Mouse (Mus musculus): ENCODE measurements at regions not wholly inside any gene's neighbourhood (a gene's known extent, or its start where the extent isn't known, plus 50 kb on each side); places are given as distances from the start of the nearest gene placed in this dataset.
"Not testable (repeated sequence)": the region's sequence is repeated elsewhere in the genome, so short reads cannot be mapped to it uniquely, and the experiment has no call there.

GRCm38 (mm10) chr15:43650818-43651500 is 3516.8 kb downstream of the 9330182O14Rik start:
- no peak for ATAC-seq (ENCODE audit: low FRiP score)
- 87% methylated on average over 2 of the region's 2 CpGs for WGBS
- no peak overlapping the region for H3K9ac ChIP-seq (ENCODE audit: low read length)
- no peak overlapping the region for H3K4me2 ChIP-seq
- no peaks in the 10 kb centered on the region for H3K27me3 ChIP-seq (ENCODE audit: control insufficient read depth, insufficient read depth, low read length)
- no peak overlapping the region for H3K4me3 ChIP-seq (ENCODE audit: low read depth, low read length)
- no peak for DNase-seq (ENCODE audit: low spot score, missing footprints)
- no peaks in the 10 kb centered on the region for H3K9me3 ChIP-seq (ENCODE audit: control insufficient read depth, low read length)
- H3K4me1 ChIP-seq (ENCODE audit: control insufficient read depth, insufficient read depth, low read length), result no peaks in the 10 kb centered on the region
- no peak overlapping the region for H3K27ac ChIP-seq (ENCODE audit: low read depth, low read length)
- H3K36me3 ChIP-seq (ENCODE audit: control insufficient read depth, insufficient read depth, low read length), result no peaks in the 10 kb centered on the region

DNA sequence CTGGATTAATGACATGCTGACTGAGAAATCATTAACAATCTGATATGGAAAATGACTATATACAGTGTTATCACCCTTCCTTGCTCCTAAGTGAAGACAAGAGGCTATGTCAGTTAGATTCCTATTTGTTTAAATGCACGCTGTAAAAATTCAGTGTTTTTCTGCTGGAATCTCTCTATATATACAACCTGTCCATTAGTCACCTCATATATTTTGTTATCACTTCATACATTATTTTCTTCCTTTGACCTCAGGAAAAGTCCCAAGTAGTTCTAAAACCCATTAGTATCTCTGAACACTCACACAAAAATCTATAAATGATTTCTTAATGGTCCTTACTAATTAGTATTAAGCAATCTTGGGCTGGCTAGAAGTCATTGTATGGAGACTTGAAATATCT is 3529.5 kb downstream of the 9330182O14Rik start:
- ATAC-seq (ENCODE audit: low FRiP score) (no peak), DNase-seq (ENCODE audit: low spot score, missing footprints) (no peak)
- Histone ChIP-seq H3K9ac (ENCODE audit: low read length) (no peak overlapping the region), H3K4me2 (no peak overlapping the region), H3K36me3 (ENCODE audit: control insufficient read depth, insufficient read depth, low read length) (no peaks in the 10 kb centered on the region), H3K27me3 (ENCODE audit: control insufficient read depth, insufficient read depth, low read length) (no peaks in the 10 kb centered on the region), H3K27ac (ENCODE audit: low read depth, low read length) (no peak overlapping the region), H3K4me3 (ENCODE audit: low read depth, low read length) (no peak overlapping the region), H3K9me3 (ENCODE audit: control insufficient read depth, low read length) (no peaks in the 10 kb centered on the region), H3K4me1 (ENCODE audit: control insufficient read depth, insufficient read depth, low read length) (no peaks in the 10 kb centered on the region)
- WGBS, result 73% methylated on average over 1 of the region's 1 CpGs

GRCm38 (mm10) chr15:43678844-43679243 is 3544.7 kb downstream of the 9330182O14Rik start:
- no peak overlapping the region for H3K9ac ChIP-seq (ENCODE audit: low read length)
- no peaks in the 10 kb centered on the region for H3K36me3 ChIP-seq (ENCODE audit: control insufficient read depth, insufficient read depth, low read length)
- no peak for ATAC-seq (ENCODE audit: low FRiP score)
- DNase-seq (ENCODE audit: low spot score, missing footprints), result no peak
- no peaks in the 10 kb centered on the region for H3K4me1 ChIP-seq (ENCODE audit: control insufficient read depth, insufficient read depth, low read length)
- H3K9me3 ChIP-seq (ENCODE audit: control insufficient read depth, low read length), result no peaks in the 10 kb centered on the region
- H3K27ac ChIP-seq (ENCODE audit: low read depth, low read length), result no peak overlapping the region
- H3K4me2 ChIP-seq, result no peak overlapping the region
- 62% methylated on average over 1 of the region's 1 CpGs for WGBS
- no peak overlapping the region for H3K4me3 ChIP-seq (ENCODE audit: low read depth, low read length)
- no peaks in the 10 kb centered on the region for H3K27me3 ChIP-seq (ENCODE audit: control insufficient read depth, insufficient read depth, low read length)

GRCm38 (mm10) chr15:43682176-43682575 is 3548.0 kb downstream of the 9330182O14Rik start:
- no peak overlapping the region for H3K9ac ChIP-seq (ENCODE audit: low read length)
- DNase-seq (ENCODE audit: low spot score, missing footprints) (no peak), ATAC-seq (ENCODE audit: low FRiP score) (no peak)
- no peak overlapping the region for H3K27ac ChIP-seq (ENCODE audit: low read depth, low read length)
- no peaks in the 10 kb centered on the region for H3K36me3 ChIP-seq (ENCODE audit: control insufficient read depth, insufficient read depth, low read length)
- WGBS, result 83% methylated on average over 2 of the region's 2 CpGs
- H3K4me1 ChIP-seq (ENCODE audit: control insufficient read depth, insufficient read depth, low read length), result no peaks in the 10 kb centered on the region
- H3K9me3 ChIP-seq (ENCODE audit: control insufficient read depth, low read length), result no peaks in the 10 kb centered on the region
- no peak overlapping the region for H3K4me2 ChIP-seq
- H3K27me3 ChIP-seq (ENCODE audit: control insufficient read depth, insufficient read depth, low read length), result no peaks in the 10 kb centered on the region
- no peak overlapping the region for H3K4me3 ChIP-seq (ENCODE audit: low read depth, low read length)

GRCm38 (mm10) chr15:43691998-43692397 is 3557.8 kb downstream of the 9330182O14Rik start:
- not testable (repeated sequence) for H3K4me2 ChIP-seq; DNase-seq (ENCODE audit: low spot score, missing footprints); ATAC-seq (ENCODE audit: low FRiP score); H3K4me3 ChIP-seq (ENCODE audit: low read depth, low read length); H3K36me3 ChIP-seq (ENCODE audit: control insufficient read depth, insufficient read depth, low read length); H3K9ac ChIP-seq (ENCODE audit: low read length); H3K27me3 ChIP-seq (ENCODE audit: control insufficient read depth, insufficient read depth, low read length); H3K27ac ChIP-seq (ENCODE audit: low read depth, low read length); H3K4me1 ChIP-seq (ENCODE audit: control insufficient read depth, insufficient read depth, low read length); H3K9me3 ChIP-seq (ENCODE audit: control insufficient read depth, low read length)

GRCm38 (mm10) chr15:43695451-43695850 is 3561.3 kb downstream of the 9330182O14Rik start:
- Histone ChIP-seq H3K9ac (ENCODE audit: low read length) (no peak overlapping the region), H3K27ac (ENCODE audit: low read depth, low read length) (no peak overlapping the region), H3K27me3 (ENCODE audit: control insufficient read depth, insufficient read depth, low read length) (no peaks in the 10 kb centered on the region), H3K9me3 (ENCODE audit: control insufficient read depth, low read length) (no peaks in the 10 kb centered on the region), H3K4me3 (ENCODE audit: low read depth, low read length) (no peak overlapping the region), H3K36me3 (ENCODE audit: control insufficient read depth, insufficient read depth, low read length) (no peaks in the 10 kb centered on the region), H3K4me2 (no peak overlapping the region), H3K4me1 (ENCODE audit: control insufficient read depth, insufficient read depth, low read length) (no peaks in the 10 kb centered on the region)
- WGBS, result 55% methylated on average over 1 of the region's 1 CpGs
- no peak for DNase-seq (ENCODE audit: low spot score, missing footprints)
- no peak for ATAC-seq (ENCODE audit: low FRiP score)

GRCm38 (mm10) chr15:43717035-43717434 is 3582.9 kb downstream of the 9330182O14Rik start:
- no peak overlapping the region for H3K4me3 ChIP-seq (ENCODE audit: low read depth, low read length)
- 84% methylated on average over 1 of the region's 1 CpGs for WGBS
- no peak overlapping the region for H3K9ac ChIP-seq (ENCODE audit: low read length)
- H3K4me1 ChIP-seq (ENCODE audit: control insufficient read depth, insufficient read depth, low read length), result no peaks in the 10 kb centered on the region
- H3K36me3 ChIP-seq (ENCODE audit: control insufficient read depth, insufficient read depth, low read length), result no peaks in the 10 kb centered on the region
- H3K27me3 ChIP-seq (ENCODE audit: control insufficient read depth, insufficient read depth, low read length), result no peaks in the 10 kb centered on the region
- ATAC-seq (ENCODE audit: low FRiP score) (no peak), DNase-seq (ENCODE audit: low spot score, missing footprints) (no peak)
- no peak overlapping the region for H3K27ac ChIP-seq (ENCODE audit: low read depth, low read length)
- H3K9me3 ChIP-seq (ENCODE audit: control insufficient read depth, low read length), result no peaks in the 10 kb centered on the region
- H3K4me2 ChIP-seq, result no peak overlapping the region

DNA sequence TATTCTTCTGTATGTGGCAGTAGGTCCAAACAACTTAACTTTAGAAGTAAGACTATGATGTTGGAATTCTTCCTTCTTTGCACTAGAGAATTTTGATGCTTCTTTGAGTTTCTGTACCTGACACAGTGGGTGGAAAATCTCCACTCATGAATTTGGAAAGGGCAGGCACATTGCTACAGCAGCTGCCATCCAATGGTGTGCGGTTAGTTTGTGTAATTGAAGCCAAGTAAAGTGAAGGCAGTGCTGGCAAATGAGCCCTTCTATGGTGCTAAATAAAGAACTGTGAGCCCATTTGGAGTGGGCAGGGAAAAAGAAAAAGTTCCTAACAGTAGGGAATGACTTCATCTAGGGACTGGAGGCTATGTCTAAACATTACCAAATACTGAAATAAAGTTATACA is 3583.4 kb downstream of the 9330182O14Rik start:
- H3K9me3 ChIP-seq (ENCODE audit: control insufficient read depth, low read length), result no peaks in the 10 kb centered on the region
- H3K27me3 ChIP-seq (ENCODE audit: control insufficient read depth, insufficient read depth, low read length), result no peaks in the 10 kb centered on the region
- H3K4me3 ChIP-seq (ENCODE audit: low read depth, low read length), result no peak overlapping the region
- H3K36me3 ChIP-seq (ENCODE audit: control insufficient read depth, insufficient read depth, low read length), result no peaks in the 10 kb centered on the region
- 97% methylated on average over 1 of the region's 1 CpGs for WGBS
- ATAC-seq (ENCODE audit: low FRiP score) (no peak), DNase-seq (ENCODE audit: low spot score, missing footprints) (peak; percentile 21)
- H3K9ac ChIP-seq (ENCODE audit: low read length), result no peak overlapping the region
- no peak overlapping the region for H3K4me2 ChIP-seq
- H3K27ac ChIP-seq (ENCODE audit: low read depth, low read length), result no peak overlapping the region
- H3K4me1 ChIP-seq (ENCODE audit: control insufficient read depth, insufficient read depth, low read length), result no peaks in the 10 kb centered on the region

DNA sequence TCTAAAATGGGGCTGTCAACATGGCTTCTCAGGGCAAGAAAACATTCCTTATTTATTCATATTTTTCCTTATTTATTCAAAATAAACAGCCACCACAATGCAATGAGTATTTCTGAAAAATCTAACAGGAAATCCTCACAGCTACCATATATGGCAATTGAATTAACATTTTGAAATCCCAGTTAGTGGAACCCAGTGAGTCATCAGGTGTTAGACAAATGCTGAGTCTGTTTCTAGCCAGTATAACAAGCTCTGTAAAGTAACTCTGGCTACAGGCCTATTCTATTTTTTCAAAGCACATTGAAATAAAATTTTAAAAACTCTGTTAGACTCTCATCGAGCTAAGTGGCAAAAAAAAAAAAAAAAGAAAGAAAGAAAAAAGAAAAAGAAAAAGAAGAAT is 3586.8 kb downstream of the 9330182O14Rik start:
- no peak for ATAC-seq (ENCODE audit: low FRiP score)
- no peak for DNase-seq (ENCODE audit: low spot score, missing footprints)
- H3K27me3 ChIP-seq (ENCODE audit: control insufficient read depth, insufficient read depth, low read length), result no peaks in the 10 kb centered on the region
- no peaks in the 10 kb centered on the region for H3K4me1 ChIP-seq (ENCODE audit: control insufficient read depth, insufficient read depth, low read length)
- 65% methylated on average over 1 of the region's 1 CpGs for WGBS
- no peak overlapping the region for H3K4me2 ChIP-seq
- H3K9ac ChIP-seq (ENCODE audit: low read length), result no peak overlapping the region
- no peaks in the 10 kb centered on the region for H3K9me3 ChIP-seq (ENCODE audit: control insufficient read depth, low read length)
- H3K27ac ChIP-seq (ENCODE audit: low read depth, low read length), result no peak overlapping the region
- no peak overlapping the region for H3K4me3 ChIP-seq (ENCODE audit: low read depth, low read length)
- no peaks in the 10 kb centered on the region for H3K36me3 ChIP-seq (ENCODE audit: control insufficient read depth, insufficient read depth, low read length)

All from midbrain, embryonic 11.5 days (tissue).